Mouse (Mus musculus): ENCODE results near the gene Ero1lb.

The Ero1lb gene

GRCm38 (mm10) chr13:12565621-12566390 is at the start of gene Ero1lb:
TSS of gene Ero1lb (plus strand) at chr13:12565874.
- in situ Hi-C loops (cut with MboI; ENCODE audit: low pct_unique_long_range_greater_than_20kb in 1 of 2, low sequenced_read_pairs in 2 of 2, unreplicated experiment in 1 of 2): loop anchor here in 1 of 2 experiments (25.0 kb wide), 1 partner anchor 796 kb away; no protein-coding TSS in a partner anchor

GRCm38 (mm10) chr13:12519371-12519770 is 46.3 kb upstream of the Ero1lb start:
- in situ Hi-C loops (cut with MboI; ENCODE audit: low pct_unique_long_range_greater_than_20kb in 1 of 2, low sequenced_read_pairs in 2 of 2, unreplicated experiment in 1 of 2): no loop called here

GRCm38 (mm10) chr13:12519955-12520584 is 45.6 kb upstream of the Ero1lb start, which contains the start of gene Edaradd:
TSS of gene Edaradd (minus strand) at chr13:12520438.
- in situ Hi-C loops (cut with MboI; ENCODE audit: low pct_unique_long_range_greater_than_20kb in 1 of 2, low sequenced_read_pairs in 2 of 2, unreplicated experiment in 1 of 2): no loop called here

- in situ Hi-C loops (cut with MboI; ENCODE audit: low pct_unique_long_range_greater_than_20kb in 1 of 2, low sequenced_read_pairs in 2 of 2, unreplicated experiment in 1 of 2): no loop called here
These were observed 43.3 kb upstream of the Ero1lb start for GRCm38 (mm10) chr13:12522346-12522745.

GRCm38 (mm10) chr13:12525678-12526077 is 40.0 kb upstream of the Ero1lb start:
- in situ Hi-C loops (cut with MboI; ENCODE audit: low pct_unique_long_range_greater_than_20kb in 1 of 2, low sequenced_read_pairs in 2 of 2, unreplicated experiment in 1 of 2): no loop called here

- in situ Hi-C loops (cut with MboI; ENCODE audit: low pct_unique_long_range_greater_than_20kb in 1 of 2, low sequenced_read_pairs in 2 of 2, unreplicated experiment in 1 of 2): no loop called here
These were observed 31.0 kb upstream of the Ero1lb start for GRCm38 (mm10) chr13:12534628-12535027.

- in situ Hi-C loops (cut with MboI; ENCODE audit: low pct_unique_long_range_greater_than_20kb in 1 of 2, low sequenced_read_pairs in 2 of 2, unreplicated experiment in 1 of 2): no loop called here
These were observed 27.7 kb upstream of the Ero1lb start for GRCm38 (mm10) chr13:12537971-12538370.

GRCm38 (mm10) chr13:12539716-12540115 is 26.0 kb upstream of the Ero1lb start:
- in situ Hi-C loops (cut with MboI; ENCODE audit: low pct_unique_long_range_greater_than_20kb in 1 of 2, low sequenced_read_pairs in 2 of 2, unreplicated experiment in 1 of 2): no loop called here

GRCm38 (mm10) chr13:12540119-12540518 is 25.6 kb upstream of the Ero1lb start:
- in situ Hi-C loops (cut with MboI; ENCODE audit: low pct_unique_long_range_greater_than_20kb in 1 of 2, low sequenced_read_pairs in 2 of 2, unreplicated experiment in 1 of 2): no loop called here

- in situ Hi-C loops (cut with MboI; ENCODE audit: low pct_unique_long_range_greater_than_20kb in 1 of 2, low sequenced_read_pairs in 2 of 2, unreplicated experiment in 1 of 2): no loop called here
These were observed 23.4 kb upstream of the Ero1lb start for GRCm38 (mm10) chr13:12542006-12542981.

- in situ Hi-C loops (cut with MboI; ENCODE audit: low pct_unique_long_range_greater_than_20kb in 1 of 2, low sequenced_read_pairs in 2 of 2, unreplicated experiment in 1 of 2): no loop called here
These were observed 22.4 kb upstream of the Ero1lb start for GRCm38 (mm10) chr13:12543246-12543645.

- in situ Hi-C loops (cut with MboI; ENCODE audit: low pct_unique_long_range_greater_than_20kb in 1 of 2, low sequenced_read_pairs in 2 of 2, unreplicated experiment in 1 of 2): no loop called here
These were observed 21.6 kb upstream of the Ero1lb start for GRCm38 (mm10) chr13:12543880-12544568.

GRCm38 (mm10) chr13:12554211-12554610 is 11.5 kb upstream of the Ero1lb start:
- in situ Hi-C loops (cut with MboI; ENCODE audit: low pct_unique_long_range_greater_than_20kb in 1 of 2, low sequenced_read_pairs in 2 of 2, unreplicated experiment in 1 of 2): loop anchor here in 1 of 2 experiments (25.0 kb wide), 1 partner anchor 808 kb away; no protein-coding TSS in a partner anchor

GRCm38 (mm10) chr13:12559044-12559443 is 6.6 kb upstream of the Ero1lb start:
- in situ Hi-C loops (cut with MboI; ENCODE audit: low pct_unique_long_range_greater_than_20kb in 1 of 2, low sequenced_read_pairs in 2 of 2, unreplicated experiment in 1 of 2): loop anchor here in 1 of 2 experiments (25.0 kb wide), 1 partner anchor 803 kb away; no protein-coding TSS in a partner anchor

GRCm38 (mm10) chr13:12559462-12560120 is 6.1 kb upstream of the Ero1lb start:
- in situ Hi-C loops (cut with MboI; ENCODE audit: low pct_unique_long_range_greater_than_20kb in 1 of 2, low sequenced_read_pairs in 2 of 2, unreplicated experiment in 1 of 2): loop anchor here in 1 of 2 experiments (25.0 kb wide), 1 partner anchor 803 kb away; no protein-coding TSS in a partner anchor

- in situ Hi-C loops (cut with MboI; ENCODE audit: low pct_unique_long_range_greater_than_20kb in 1 of 2, low sequenced_read_pairs in 2 of 2, unreplicated experiment in 1 of 2): loop anchor here in 1 of 2 experiments (25.0 kb wide), 1 partner anchor 801 kb away; no protein-coding TSS in a partner anchor
These were observed 3.9 kb upstream of the Ero1lb start for GRCm38 (mm10) chr13:12561729-12562128.

- in situ Hi-C loops (cut with MboI; ENCODE audit: low pct_unique_long_range_greater_than_20kb in 1 of 2, low sequenced_read_pairs in 2 of 2, unreplicated experiment in 1 of 2): loop anchor here in 1 of 2 experiments (25.0 kb wide), 1 partner anchor 800 kb away; no protein-coding TSS in a partner anchor
These were observed 3.4 kb upstream of the Ero1lb start for GRCm38 (mm10) chr13:12562256-12562655.
